Mouse (Mus musculus) bone marrow, adult 2 months (tissue): ENCODE data around the gene Tesk2. TPM values are rescaled to one million over a fixed set of nuclear protein-coding genes. Genes with fewer than 3 reads are reported as not detected.

ENCODE experiments used
- H3K27ac ChIP-seq: fragments of 200-500 bp; 2 replicates; pipeline ENCODE4 v1.5.1; 2012; ENCODE audit warnings: low read depth, mild to moderate bottlenecking, control low read depth, inconsistent platforms, low read length; ENCODE audit not compliant: control insufficient read depth, poor library complexity, insufficient read depth
- H3K4me1 ChIP-seq: fragments of 200-500 bp; 2 replicates; pipeline ENCODE4 v1.6.1; 2011; ENCODE audit warnings: low read length; ENCODE audit not compliant: control insufficient read depth, insufficient read depth
- H3K4me3 ChIP-seq: fragments of 200-500 bp; replicated peaks from 2 replicates; pipeline ENCODE3; 2011; ENCODE audit warnings: mild to moderate bottlenecking, low read depth, low read length, control low read depth; ENCODE audit not compliant: control insufficient read depth
- CTCF ChIP-seq: fragments of 200-500 bp; IDR thresholded peaks from 2 replicates; pipeline ENCODE4 v1.5.1; 2011; ENCODE audit warnings: low read length, control low read depth; ENCODE audit not compliant: control insufficient read depth, insufficient read depth
- POLR2A ChIP-seq: fragments of 200-500 bp; IDR thresholded peaks from 2 replicates; pipeline ENCODE4 v1.6.1; 2011; ENCODE audit warnings: low read depth, mild to moderate bottlenecking, control low read depth, low read length, borderline replicate concordance; ENCODE audit not compliant: control insufficient read depth
- WGBS: fragments of 180-500 bp; shearing (Covaris S2); methylation state at CpG from one replicate; pipeline ENCODE4 v1.1.7; 2018; 5-methylcytosine and 5-hydroxymethylcytosine counted together
- polyA plus RNA-seq: library from polyadenylated mRNA; stranded (reverse); fragments of >200 nt; gene quantifications from 2 replicates; pipeline ENCODE4 v1.2.4, GENCODE M21; 2011; ENCODE audit warnings: low replicate concordance; ENCODE audit not compliant: missing spikeins, insufficient read depth, insufficient read length

The Tesk2 gene
- polyA plus RNA-seq, 1 experiment, result 11.1 TPM

- TF ChIP-seq POLR2A (peak; percentile 90; the same call in 1 of the 2 replicates), CTCF (peak; percentile 87)
- peak within 1 kb of the TSS; percentile 72 for H3K4me3 ChIP-seq
- peak within 1 kb of the TSS; percentile 90 for H3K27ac ChIP-seq
- no peaks in the 10 kb centered on the region; the same call in 1 of the 2 replicates for H3K4me1 ChIP-seq
- under 1% methylated on average over 56 of the region's 56 CpGs for WGBS
Measured at GRCm38 (mm10) chr4:116685402-116686061, 35.2 kb upstream of the Tesk2 start, which contains the start of gene Prdx1. Gene Prdx1, plus strand, starts transcription at chr4:116685544.

DNA sequence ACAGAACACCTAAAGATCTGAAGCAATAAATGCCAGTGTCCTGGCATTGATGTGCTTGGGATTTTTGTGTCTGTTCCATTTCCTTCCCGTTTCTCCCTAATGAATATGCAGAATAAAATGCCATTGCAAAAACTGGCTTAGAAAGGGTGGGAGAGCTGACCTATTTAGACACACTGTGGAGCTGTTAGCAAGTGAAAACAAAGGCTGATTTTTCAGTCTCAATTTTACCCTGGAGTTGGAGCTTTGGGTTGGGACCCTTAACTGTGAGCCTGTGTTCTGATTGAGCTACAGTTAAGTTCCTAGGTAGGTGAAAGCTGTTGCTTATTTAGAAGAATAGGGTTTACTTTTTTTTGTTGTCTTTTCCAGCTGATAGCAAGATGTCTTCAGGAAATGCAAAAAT, 33.7 kb upstream of the Tesk2 start:
- H3K4me1 ChIP-seq, result no peaks in the 10 kb centered on the region; the same call in 1 of the 2 replicates
- no peak for TF ChIP-seq POLR2A
- TF ChIP-seq CTCF, result no peak
- no peak overlapping the region for H3K27ac ChIP-seq
- no peak overlapping the region for H3K4me3 ChIP-seq
- 26% methylated on average over 1 of the region's 1 CpGs for WGBS

GRCm38 (mm10) chr4:116689309-116689876, 31.4 kb upstream of the Tesk2 start:
- TF ChIP-seq CTCF (no peak), POLR2A (no peak)
- 83% methylated on average over 4 of the region's 4 CpGs for WGBS
- Histone ChIP-seq H3K4me3 (no peak overlapping the region), H3K4me1 (no peaks in the 10 kb centered on the region; the same call in 1 of the 2 replicates), H3K27ac (no peak overlapping the region)

GRCm38 (mm10) chr4:116692146-116692545, 28.6 kb upstream of the Tesk2 start:
- no peak overlapping the region for H3K4me3 ChIP-seq
- 78% methylated on average over 2 of the region's 2 CpGs for WGBS
- H3K4me1 ChIP-seq, result no peaks in the 10 kb centered on the region
- TF ChIP-seq POLR2A (no peak), CTCF (no peak)
- no peak overlapping the region for H3K27ac ChIP-seq

- Histone ChIP-seq H3K27ac (no peak overlapping the region), H3K4me3 (no peak overlapping the region), H3K4me1 (no peaks in the 10 kb centered on the region)
- 83% methylated on average over 2 of the region's 2 CpGs for WGBS
- TF ChIP-seq POLR2A (no peak), CTCF (no peak)
Measured at GRCm38 (mm10) chr4:116693785-116694184, 27.0 kb upstream of the Tesk2 start.

- no peak overlapping the region for H3K4me3 ChIP-seq
- TF ChIP-seq POLR2A (no peak), CTCF (no peak)
- H3K4me1 ChIP-seq, result no peaks in the 10 kb centered on the region
- WGBS, result 59% methylated on average over 2 of the region's 2 CpGs
- no peak overlapping the region for H3K27ac ChIP-seq
Measured at GRCm38 (mm10) chr4:116698693-116699342, 21.9 kb upstream of the Tesk2 start.

DNA sequence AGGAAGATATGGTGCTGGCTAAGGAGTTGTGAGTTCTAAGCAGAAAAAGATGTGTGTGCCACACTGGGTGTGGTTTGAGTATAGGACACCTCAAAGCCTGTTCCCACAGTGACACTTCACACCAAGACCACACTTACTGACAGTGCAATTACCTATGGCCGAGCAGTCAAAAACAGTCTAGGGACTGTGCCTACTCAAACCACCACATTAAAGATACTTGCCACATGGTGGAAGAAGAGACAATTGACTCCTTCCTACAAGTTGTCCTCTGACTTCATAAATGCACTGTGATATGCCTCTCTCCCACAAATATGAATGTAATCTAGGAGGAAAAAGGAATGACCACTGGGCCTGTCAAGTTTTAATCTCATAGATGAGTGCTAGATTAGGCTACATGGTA, 19.8 kb upstream of the Tesk2 start:
- H3K4me3 ChIP-seq, result no peak overlapping the region
- 87% methylated on average over 1 of the region's 1 CpGs for WGBS
- H3K4me1 ChIP-seq, result no peaks in the 10 kb centered on the region; the same call in 1 of the 2 replicates
- TF ChIP-seq POLR2A, result no peak
- no peak for TF ChIP-seq CTCF
- no peak overlapping the region for H3K27ac ChIP-seq

GRCm38 (mm10) chr4:116703804-116704203, 16.9 kb upstream of the Tesk2 start:
- H3K4me3 ChIP-seq, result no peak overlapping the region
- H3K4me1 ChIP-seq, result no peaks in the 10 kb centered on the region; the same call in 1 of the 2 replicates
- no peak overlapping the region for H3K27ac ChIP-seq
- TF ChIP-seq POLR2A (no peak), CTCF (peak; percentile 75)
- WGBS, result 31% methylated on average over 6 of the region's 6 CpGs
